Comparison of ENCODE assay signal across 9 mouse cellular contexts in genomic region chr8:111624853-111625221, GRCm38 (mm10). TPM values are rescaled to one million over a fixed set of nuclear protein-coding genes. Genes with fewer than 3 reads are reported as not detected.
DNase-seq lines count a peak whose midpoint lies in the region; ATAC-seq and TF ChIP-seq lines count a peak whose summit lies in the region.
"Had no signal": no experiment of that assay in that cellular context is flagged by ENCODE, and none has a peak within 500 bp of the region (broad histone marks: within the 10 kb centered on the region; RNA-seq: fewer than 3 reads in every experiment).

No protein-coding gene starts in this region.

- DNase-seq in left cerebral cortex, adult 2 months (ENCODE audit: extremely low spot score in 1 of 2, low spot score in 2 of 2): no peak
- no peak for DNase-seq in left cerebral cortex, adult 18-20 months (ENCODE audit: low spot score in 2 of 2)
- DNase-seq in gastrocnemius, adult 2 months: peak; percentile 91
- no peak for DNase-seq in stomach, postnatal 0 days (ENCODE audit: low spot score)
- no peak for DNase-seq in liver, postnatal 0 days
- DNase-seq in left cerebral cortex, postnatal 10 days (ENCODE audit: extremely low spot score in 1 of 2, low spot score in 2 of 2): no peak
- DNase-seq: forebrain, postnatal 0 days had no signal

- no peak overlapping the region for H3K9ac ChIP-seq in stomach, postnatal 0 days (ENCODE audit: low read length)
- H3K9ac ChIP-seq in liver, postnatal 0 days (replicated peaks): no peak overlapping the region
- H3K9ac ChIP-seq: forebrain, postnatal 0 days had no signal

- no peak for TF ChIP-seq CTCF in left cerebral cortex, adult 2 months (IDR thresholded peaks at IDR 0.05)
- TF ChIP-seq CTCF in gastrocnemius, adult 2 months (IDR thresholded peaks at IDR 0.05): no peak
- no peak for TF ChIP-seq CTCF in stomach, postnatal 0 days (IDR thresholded peaks at IDR 0.05; ENCODE audit: low read depth)
- no peak for TF ChIP-seq CTCF in liver, postnatal 0 days (IDR thresholded peaks at IDR 0.05; ENCODE audit: low read depth)

- intact Hi-C loops in left cerebral cortex, adult 2 months (cut with DNase I): no loop called here
- intact Hi-C loops in gastrocnemius, adult 2 months (cut with DNase I): no loop called here
- intact Hi-C loops in left cerebral cortex, postnatal 10 days (cut with DNase I): loop anchor here (5.0 kb wide), 2 partner anchors 73 to 88 kb away; partner anchors contain the start of gene Znrf1

- WGBS in stomach, postnatal 0 days: 87% methylated on average over 10 of the region's 10 CpGs
- 76% methylated on average over 10 of the region's 10 CpGs for WGBS in liver, postnatal 0 days (ENCODE audit: insufficient replicate concordance)

- ATAC-seq in stomach, postnatal 0 days (ENCODE audit: low FRiP score, low TSS enrichment): no peak
- no peak for ATAC-seq in liver, postnatal 0 days
- ATAC-seq: forebrain, postnatal 0 days had no signal

- no peak overlapping the region for H3K4me3 ChIP-seq in left cerebral cortex, adult 2 months
- no peak overlapping the region for H3K4me3 ChIP-seq in brown adipose tissue, adult 24 weeks (ENCODE audit: insufficient read depth, low read depth, low read length)
- peak overlapping the region; percentile 45 for H3K4me3 ChIP-seq in gastrocnemius, adult 2 months
- no peak overlapping the region for H3K4me3 ChIP-seq in stomach, postnatal 0 days (ENCODE audit: low read depth, low read length)
- no peak overlapping the region for H3K4me3 ChIP-seq in liver, postnatal 0 days (ENCODE audit: low read depth, low read length)

- H3K27ac ChIP-seq in left cerebral cortex, adult 2 months: peak overlapping the region; percentile 83
- H3K27ac ChIP-seq in brown adipose tissue, adult 24 weeks (replicated peaks; ENCODE audit: low read depth, low read length): peak overlapping the region; percentile 35
- H3K27ac ChIP-seq in gastrocnemius, adult 2 months: peak overlapping the region; percentile 97
- H3K27ac ChIP-seq in stomach, postnatal 0 days (replicated peaks): 0 out of 2 replicates have a peak overlapping the region, but pooled peaks have one; percentile 65
- no peak overlapping the region for H3K27ac ChIP-seq in liver, postnatal 0 days (ENCODE audit: low read depth)

- no peak for TF ChIP-seq EP300 in stomach, postnatal 0 days (optimal IDR thresholded peaks at IDR 0.05)
- no peak for TF ChIP-seq EP300 in liver, postnatal 0 days (IDR thresholded peaks at IDR 0.05; ENCODE audit: low read depth)

- H3K9me3 ChIP-seq in stomach, postnatal 0 days (ENCODE audit: control insufficient read depth, low read length): no peaks in the 10 kb centered on the region
- no peaks in the 10 kb centered on the region for H3K9me3 ChIP-seq in liver, postnatal 0 days (ENCODE audit: low read length)
- H3K9me3 ChIP-seq: megakaryocyte, embryonic 14.5 days had no signal

- H3K27me3 ChIP-seq in stomach, postnatal 0 days (ENCODE audit: control insufficient read depth, insufficient read depth, low read length): no peaks in the 10 kb centered on the region
- no peaks in the 10 kb centered on the region for H3K27me3 ChIP-seq in liver, postnatal 0 days (ENCODE audit: insufficient read depth, low read length)

- H3K4me1 ChIP-seq in brown adipose tissue, adult 24 weeks (ENCODE audit: control insufficient read depth, insufficient read depth, insufficient read length, low read length): peaks cover 17% of the 10 kb centered on the region
- no peaks in the 10 kb centered on the region for H3K4me1 ChIP-seq in stomach, postnatal 0 days (replicated peaks; ENCODE audit: control insufficient read depth, insufficient read depth)
- H3K4me1 ChIP-seq in liver, postnatal 0 days (ENCODE audit: insufficient read depth): 0 out of 2 replicates have a peak, but pooled peaks cover 3% of the 10 kb centered on the region

- H3K36me3 ChIP-seq in stomach, postnatal 0 days (ENCODE audit: control insufficient read depth, insufficient read depth, low read length): peaks cover 5% of the 10 kb centered on the region; the same call in 1 of the 2 replicates
- H3K36me3 ChIP-seq in liver, postnatal 0 days (replicated peaks; ENCODE audit: insufficient read depth, low read length): peaks cover 4% of the 10 kb centered on the region; the same call in 1 of the 2 replicates

- no peak overlapping the region for H3K4me2 ChIP-seq in stomach, postnatal 0 days (replicated peaks; ENCODE audit: low read depth)
- no peak overlapping the region for H3K4me2 ChIP-seq in liver, postnatal 0 days (ENCODE audit: low read depth, low read length)

RNA-seq across cellular contexts. Expression of gene Ldhd, which starts 5.3 kb away (rescaled TPM):
- total RNA-seq in left cerebral cortex, adult 2 months (2021): 10 to 100 TPM; 10.1 to 10.8 TPM
- 1 to 10 TPM; 9.1 to 9.3 TPM for total RNA-seq in left cerebral cortex, adult 18-20 months (2021)
- 84.9 and 93.8 TPM in 2 replicates for polyA plus RNA-seq in brown adipose tissue, adult 24 weeks (2012; ENCODE audit: insufficient read depth, insufficient read length, missing spikeins)
- 10 to 100 TPM; 29.2 to 35.8 TPM for total RNA-seq in gastrocnemius, adult 2 months (2021)
- 5.3 and 5.6 TPM in 2 replicates for polyA plus RNA-seq in stomach, postnatal 0 days (2015; fragmentation: Nextera tagmentation; extraction: Ambion mirVana)
- 0.85 and 1.1 TPM in 2 replicates for polyA plus RNA-seq in liver, postnatal 0 days (2015; fragmentation: Nextera tagmentation; extraction: Ambion mirVana)
- total RNA-seq in left cerebral cortex, postnatal 10 days (2021): 1 to 10 TPM; 1.9 to 2.2 TPM

RNA-seq across cellular contexts. Expression of gene Zfp1, which starts 18.4 kb away (rescaled TPM):
- total RNA-seq in left cerebral cortex, adult 2 months (2021): 10 to 100 TPM; 22.0 to 23.5 TPM
- 10 to 100 TPM; 21.0 to 23.3 TPM for total RNA-seq in left cerebral cortex, adult 18-20 months (2021)
- polyA plus RNA-seq in brown adipose tissue, adult 24 weeks (2012; ENCODE audit: insufficient read depth, insufficient read length, missing spikeins): 5.3 and 6.8 TPM in 2 replicates
- 1 to 10 TPM; 7.9 to 9.4 TPM for total RNA-seq in gastrocnemius, adult 2 months (2021)
- polyA plus RNA-seq in stomach, postnatal 0 days (2015; fragmentation: Nextera tagmentation; extraction: Ambion mirVana): 10.5 and 10.9 TPM in 2 replicates
- polyA plus RNA-seq in liver, postnatal 0 days (2015; fragmentation: Nextera tagmentation; extraction: Ambion mirVana): 3.8 and 4.0 TPM in 2 replicates
- 10 to 100 TPM; 21.9 to 22.7 TPM for total RNA-seq in left cerebral cortex, postnatal 10 days (2021)
